Mouse (Mus musculus) liver, embryonic 14.5 days (tissue): Measurements from ENCODE around the gene Vps13a.

ENCODE experiments used
- CTCF ChIP-seq: IDR thresholded peaks from 2 replicates; pipeline ENCODE4 v1.5.1; 2016; ENCODE audit warnings: antibody characterized with exemption, low read depth, control low read depth
- EP300 ChIP-seq: IDR thresholded peaks from 2 replicates; pipeline ENCODE4 v1.6.1; 2016; ENCODE audit warnings: antibody characterized with exemption, low read depth

GRCm38 (mm10) chr19:16797923-16798322 is 17.2 kb upstream of the Vps13a start:
- TF ChIP-seq EP300: no peak
- no peak for TF ChIP-seq CTCF
